Mouse (Mus musculus) stomach, embryonic 16.5 days (tissue): ENCODE results near the gene E2f4. TPM values are rescaled to one million over a fixed set of nuclear protein-coding genes. Genes with fewer than 3 reads are reported as not detected.

Experiments used
- ATAC-seq: fragments of 200-750 bp; cut with Nextera tagmentation; 2 replicates; pipeline ENCODE4 v1.8.0; 2017; ENCODE audit warnings: moderate number of reproducible peaks, moderate TSS enrichment; ENCODE audit not compliant: insufficient read depth, low FRiP score
- H3K27ac ChIP-seq: fragments of 300-500 bp; sonication (generic); 2 replicates; pipeline ENCODE4 v1.5.1; 2014; ENCODE audit warnings: low read length
- H3K27me3 ChIP-seq: fragments of 300-500 bp; sonication (generic); 2 replicates; pipeline ENCODE4 v1.6.1; 2014; ENCODE audit warnings: low read length, control low read depth, mixed read lengths; ENCODE audit not compliant: control insufficient read depth, insufficient read depth
- H3K36me3 ChIP-seq: fragments of 300-500 bp; sonication (generic); 2 replicates; pipeline ENCODE4 v1.6.1; 2014; ENCODE audit warnings: low read length; ENCODE audit not compliant: control insufficient read depth, insufficient read depth
- H3K4me1 ChIP-seq: fragments of 300-500 bp; sonication (generic); 2 replicates; pipeline ENCODE4 v1.6.1; 2014; ENCODE audit warnings: low read length, control low read depth, mixed read lengths; ENCODE audit not compliant: control insufficient read depth, insufficient read depth
- H3K4me2 ChIP-seq: fragments of 300-500 bp; sonication (generic); 2 replicates; pipeline ENCODE4 v1.6.1; 2014; ENCODE audit warnings: low read depth, low read length, mixed read lengths
- H3K4me3 ChIP-seq: fragments of 300-500 bp; sonication (generic); replicated peaks from 2 replicates; pipeline ENCODE4 v1.5.1; 2014; ENCODE audit warnings: mild to moderate bottlenecking, low read length
- H3K9ac ChIP-seq: fragments of 300-500 bp; sonication (generic); 2 replicates; pipeline ENCODE4 v1.6.1; 2014; ENCODE audit warnings: low read length
- H3K9me3 ChIP-seq: fragments of 300-500 bp; sonication (generic); replicated peaks from 2 replicates; pipeline ENCODE4 v1.6.1; 2016; ENCODE audit warnings: low read length, control low read depth; ENCODE audit not compliant: control insufficient read depth
- WGBS: fragments of 180-500 bp; shearing (Covaris S2); extraction: QIAGEN DNeasy Blood & Tissue Kit; methylation state at CpG from one replicate; pipeline ENCODE4 v1.1.7; 2014; 5-methylcytosine and 5-hydroxymethylcytosine counted together
- polyA plus RNA-seq: library from polyadenylated mRNA; unstranded; fragments of >200 nt; fragmentation: Nextera tagmentation; extraction: Ambion mirVana; gene quantifications from 2 replicates; pipeline ENCODE4 v1.2.1, GENCODE M21; 2015

Gene E2f4
- polyA plus RNA-seq, 1 experiment from 2014 or later = 72.0 TPM

DNA sequence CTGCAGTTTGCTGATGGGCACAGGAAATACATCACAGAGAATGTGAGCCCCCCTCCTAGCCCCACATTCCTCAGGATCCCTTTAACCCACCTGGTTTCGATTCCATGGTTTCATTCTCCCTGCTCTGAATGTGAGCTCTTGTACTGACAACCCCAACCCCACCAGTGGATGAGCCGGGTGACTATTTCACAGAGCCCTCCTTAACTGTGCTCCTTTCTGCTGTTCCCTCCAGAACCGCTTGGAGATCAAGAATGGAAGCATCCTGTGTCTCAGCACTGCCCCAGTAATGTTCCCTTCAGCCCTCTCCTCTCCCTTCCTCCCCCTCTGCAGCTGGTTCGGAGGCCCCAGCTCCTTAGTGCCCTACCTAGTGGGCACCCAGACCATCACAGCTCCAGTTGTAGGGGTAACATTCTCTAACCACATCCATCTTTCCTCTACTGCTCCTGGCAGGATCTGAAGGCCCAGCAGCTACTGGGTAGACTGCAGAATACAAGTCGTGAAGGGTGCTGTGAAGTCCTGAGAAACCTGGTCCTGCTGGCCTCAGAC lies 8.8 kb downstream of the E2f4 start:
- Histone ChIP-seq H3K9ac (peak overlapping the region; percentile 77), H3K4me3 (peak overlapping the region; percentile 54), H3K4me2 (peak overlapping the region; percentile 77), H3K36me3 (peaks cover 21% of the 10 kb centered on the region), H3K27me3 (no peaks in the 10 kb centered on the region), H3K27ac (peak overlapping the region; percentile 95), H3K9me3 (no peaks in the 10 kb centered on the region), H3K4me1 (peaks cover 24% of the 10 kb centered on the region)
- 35% methylated on average over 5 of the region's 5 CpGs for WGBS
- ATAC-seq = no peak

DNA sequence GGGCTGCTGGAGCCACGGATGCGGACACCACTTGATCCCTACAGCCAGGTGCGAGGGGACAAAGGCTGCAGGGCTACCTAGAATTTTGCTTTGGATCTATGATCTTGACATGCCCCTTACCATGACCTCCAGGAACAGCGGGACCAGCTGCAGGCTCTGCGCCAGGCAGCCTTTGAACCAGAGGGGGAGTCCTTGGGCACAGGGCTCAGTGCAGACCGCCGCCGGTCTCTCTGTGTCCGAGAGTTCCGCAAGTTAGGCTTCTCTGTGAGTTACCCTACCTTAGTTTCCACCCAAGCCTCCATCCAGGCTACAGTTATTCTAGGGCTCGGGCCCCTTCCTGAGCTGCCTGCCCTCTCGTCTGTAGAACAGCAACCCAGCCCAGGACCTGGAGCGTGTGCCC lies 10.2 kb downstream of the E2f4 start:
- Histone ChIP-seq H3K36me3 (peaks cover 14% of the 10 kb centered on the region; the same call in 1 of the 2 replicates), H3K27ac (no peak overlapping the region), H3K9me3 (no peaks in the 10 kb centered on the region), H3K4me3 (no peak overlapping the region), H3K9ac (no peak overlapping the region), H3K4me2 (no peak overlapping the region), H3K27me3 (no peaks in the 10 kb centered on the region), H3K4me1 (peaks cover 24% of the 10 kb centered on the region)
- ATAC-seq = no peak
- WGBS = 95% methylated on average over 13 of the region's 13 CpGs

DNA sequence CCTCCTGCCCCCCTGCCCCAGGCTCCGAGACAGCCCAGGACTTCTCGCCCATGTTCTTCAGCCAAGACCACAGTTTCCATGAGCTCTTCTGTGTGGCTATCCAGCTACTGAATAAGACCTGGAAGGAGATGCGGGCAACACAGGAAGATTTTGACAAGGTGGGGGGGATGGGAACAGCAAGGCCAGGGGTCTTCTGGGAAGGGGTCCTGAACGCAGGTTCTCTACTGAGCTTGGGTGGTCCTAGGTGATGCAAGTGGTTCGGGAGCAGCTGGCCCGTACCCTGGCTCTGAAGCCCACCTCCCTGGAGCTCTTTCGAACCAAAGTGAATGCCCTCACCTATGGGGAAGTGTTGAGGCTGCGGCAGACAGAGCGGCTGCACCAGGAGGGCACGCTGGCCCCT lies 11.0 kb downstream of the E2f4 start:
- ATAC-seq = no peak
- Histone ChIP-seq H3K4me3 (no peak overlapping the region), H3K9ac (no peak overlapping the region), H3K9me3 (no peaks in the 10 kb centered on the region), H3K4me2 (no peak overlapping the region), H3K27ac (no peak overlapping the region), H3K4me1 (peaks cover 24% of the 10 kb centered on the region), H3K36me3 (peaks cover 9% of the 10 kb centered on the region; the same call in 1 of the 2 replicates), H3K27me3 (no peaks in the 10 kb centered on the region)
- 91% methylated on average over 10 of the region's 10 CpGs for WGBS

DNA sequence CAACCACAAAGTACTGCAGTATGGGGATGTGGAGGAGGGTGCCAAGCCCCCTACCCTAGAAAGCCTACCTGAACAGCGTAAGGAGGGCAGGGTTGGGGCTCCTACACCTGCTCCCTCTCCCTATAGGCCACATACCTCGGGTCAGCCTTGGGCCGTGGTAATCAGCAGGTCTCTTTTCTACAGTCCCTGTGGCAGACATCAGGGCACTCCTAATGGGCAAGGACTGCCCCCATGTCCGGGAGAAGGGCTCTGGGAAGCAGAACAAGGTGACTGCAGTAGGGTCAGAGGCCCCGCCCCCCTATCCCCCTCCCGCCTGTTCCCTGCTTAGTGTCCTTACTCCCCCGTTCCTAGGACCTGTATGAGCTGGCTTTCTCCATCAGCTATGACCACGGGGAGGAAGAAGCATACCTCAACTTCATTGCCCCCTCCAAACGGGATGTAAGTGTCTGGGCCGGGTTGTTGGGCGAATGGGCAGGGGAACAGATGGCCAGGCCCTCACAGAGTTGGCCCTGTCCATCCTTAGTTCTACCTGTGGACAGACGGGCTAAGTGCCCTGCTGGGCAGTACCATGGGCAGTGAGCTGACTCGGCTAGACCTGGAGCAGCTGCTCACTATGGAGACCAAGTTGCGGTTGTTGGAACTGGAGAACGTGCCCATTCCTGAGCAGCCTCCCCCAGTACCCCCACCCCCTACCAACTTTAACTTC lies 11.8 kb downstream of the E2f4 start:
- H3K9me3 ChIP-seq = no peaks in the 10 kb centered on the region
- H3K9ac ChIP-seq = no peak overlapping the region
- H3K4me2 ChIP-seq = no peak overlapping the region
- no peak overlapping the region for H3K27ac ChIP-seq
- no peaks in the 10 kb centered on the region for H3K27me3 ChIP-seq
- no peak for ATAC-seq
- 80% methylated on average over 15 of the region's 15 CpGs for WGBS
- H3K4me1 ChIP-seq = peaks cover 21% of the 10 kb centered on the region
- no peak overlapping the region for H3K4me3 ChIP-seq
- H3K36me3 ChIP-seq = peaks cover 9% of the 10 kb centered on the region; the same call in 1 of the 2 replicates

DNA sequence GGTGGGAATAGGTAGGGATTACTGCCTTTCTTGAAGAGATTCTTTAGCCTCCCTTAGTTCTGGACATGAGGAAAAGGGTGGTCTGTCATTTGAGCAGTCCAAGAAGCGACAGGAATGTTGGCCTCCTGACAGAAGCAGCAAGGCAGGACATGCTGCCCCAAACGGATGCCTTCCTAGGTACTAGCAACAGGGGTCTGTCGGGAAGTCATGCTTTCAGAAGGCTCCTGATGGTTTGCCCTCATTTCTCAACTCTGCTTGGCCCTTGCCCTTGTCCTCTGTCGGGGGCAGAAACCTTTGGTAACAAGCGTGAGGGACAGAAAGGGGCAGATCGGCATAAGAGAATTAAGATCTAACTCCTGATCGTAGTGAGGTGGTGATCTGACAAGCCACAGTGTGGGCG lies 12.7 kb downstream of the E2f4 start:
- H3K36me3 ChIP-seq = peaks cover 9% of the 10 kb centered on the region; the same call in 1 of the 2 replicates
- no peak for ATAC-seq
- no peak overlapping the region for H3K4me2 ChIP-seq
- H3K4me1 ChIP-seq = peaks cover 13% of the 10 kb centered on the region
- no peaks in the 10 kb centered on the region for H3K9me3 ChIP-seq
- H3K4me3 ChIP-seq = no peak overlapping the region
- no peak overlapping the region for H3K27ac ChIP-seq
- H3K27me3 ChIP-seq = no peaks in the 10 kb centered on the region
- no peak overlapping the region for H3K9ac ChIP-seq
- WGBS = 78% methylated on average over 8 of the region's 8 CpGs

DNA sequence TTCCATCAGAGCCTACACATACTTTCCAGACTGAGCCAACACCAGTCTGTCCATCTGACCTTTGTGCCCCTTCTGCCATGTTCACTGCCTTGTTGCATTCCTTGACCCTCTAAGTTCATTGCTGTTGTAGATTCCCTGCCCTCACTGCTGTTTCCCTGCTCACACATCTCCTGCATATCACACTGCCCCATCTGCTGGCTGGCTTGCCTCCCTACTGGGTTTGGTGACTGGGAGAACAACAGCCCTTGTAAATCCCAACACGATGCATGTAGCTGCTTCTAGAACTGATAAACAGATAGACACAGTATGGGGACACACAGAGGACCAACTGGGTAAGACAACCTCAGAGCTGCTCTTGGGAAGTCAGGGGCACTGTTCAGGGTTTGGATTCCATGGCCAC lies 14.3 kb downstream of the E2f4 start:
- H3K36me3 ChIP-seq = peaks cover 9% of the 10 kb centered on the region; the same call in 1 of the 2 replicates

DNA sequence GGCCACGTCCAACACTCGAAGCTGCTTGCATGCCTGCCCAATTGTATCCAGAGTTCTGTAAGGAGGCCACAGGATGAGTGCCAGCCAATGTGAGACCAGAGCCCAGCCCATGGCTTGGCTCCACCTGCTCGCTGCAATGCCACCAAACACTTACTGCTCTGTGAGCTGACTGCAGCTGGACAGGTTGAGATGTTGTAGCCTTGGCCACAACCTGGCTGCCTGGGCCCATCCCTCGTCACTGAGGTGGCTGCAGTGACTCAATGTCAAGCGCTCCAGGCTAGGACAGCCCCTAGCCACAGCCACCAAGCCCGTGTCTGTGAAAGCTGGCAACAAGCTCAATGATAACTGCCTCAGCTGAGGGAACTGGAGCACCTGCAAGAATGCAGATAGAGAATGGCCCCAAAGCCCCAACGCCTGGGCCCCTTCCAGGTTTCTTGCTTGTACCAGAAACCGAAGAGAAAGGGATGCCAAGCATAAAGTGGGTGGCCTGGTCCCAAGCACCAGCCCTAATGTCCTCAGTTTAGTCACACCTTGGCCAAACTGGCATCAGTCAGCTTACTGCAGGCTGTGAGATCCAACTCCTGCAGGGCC lies 15.5 kb downstream of the E2f4 start:
- Histone ChIP-seq H3K4me3 (no peak overlapping the region), H3K36me3 (peaks cover 6% of the 10 kb centered on the region; the same call in 1 of the 2 replicates)
- no peak; the same call in 1 of the 2 replicates for ATAC-seq

More for the DNA sequence above, 14.3 kb downstream of the E2f4 start:
- H3K4me2 ChIP-seq = no peak overlapping the region
- H3K9ac ChIP-seq = no peak overlapping the region
- no peak for ATAC-seq
- no peaks in the 10 kb centered on the region for H3K27me3 ChIP-seq
- H3K4me1 ChIP-seq = no peaks in the 10 kb centered on the region
- H3K27ac ChIP-seq = no peak overlapping the region
- WGBS = 73% methylated on average over 1 of the region's 1 CpGs
- H3K4me3 ChIP-seq = no peak overlapping the region
- H3K9me3 ChIP-seq = no peaks in the 10 kb centered on the region

DNA sequence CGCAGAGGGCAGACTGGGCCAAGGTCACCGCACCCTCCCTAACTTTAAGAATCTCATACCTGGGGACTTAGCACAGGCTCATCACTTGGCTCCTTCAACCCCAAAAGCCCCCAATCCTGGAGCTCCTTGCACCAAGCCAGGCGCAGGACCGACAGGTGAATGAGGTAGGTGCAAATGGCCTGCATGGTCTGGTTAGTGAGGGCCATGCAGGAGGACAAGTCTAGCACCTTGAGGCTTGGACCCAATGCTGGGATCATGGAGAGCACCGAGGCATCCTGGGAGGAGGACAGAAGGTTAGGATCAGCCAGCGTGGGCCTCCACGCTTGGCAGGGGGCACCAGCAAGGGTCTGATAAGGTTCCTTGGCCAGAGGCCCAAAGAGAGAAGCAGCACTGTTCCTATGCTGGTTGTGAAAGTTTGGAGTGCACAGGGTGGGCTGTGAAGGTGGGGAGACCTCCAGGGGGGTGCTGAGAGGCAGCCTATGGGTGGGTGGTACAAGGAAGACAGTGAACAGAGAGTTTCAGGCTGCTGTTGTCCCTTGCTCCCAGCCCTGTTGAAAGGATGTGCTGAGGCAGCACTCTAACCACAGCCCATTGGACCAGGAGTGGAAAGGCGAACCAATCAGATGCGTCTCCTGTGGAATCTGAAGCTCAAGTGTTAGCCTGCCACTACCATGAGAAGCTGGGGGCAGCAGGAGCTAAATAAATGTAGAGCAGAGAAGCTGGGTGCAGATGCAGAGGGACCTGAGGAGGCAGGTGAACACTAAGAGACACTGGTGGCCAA lies 16.3 kb downstream of the E2f4 start:
- no peak for ATAC-seq
- Histone ChIP-seq H3K36me3 (peaks cover 5% of the 10 kb centered on the region; the same call in 1 of the 2 replicates), H3K9me3 (no peaks in the 10 kb centered on the region)

More for the DNA sequence above, 15.5 kb downstream of the E2f4 start:
- Histone ChIP-seq H3K4me1 (no peaks in the 10 kb centered on the region), H3K9ac (no peak overlapping the region), H3K27ac (no peak overlapping the region), H3K27me3 (no peaks in the 10 kb centered on the region), H3K4me2 (no peak overlapping the region), H3K9me3 (no peaks in the 10 kb centered on the region)
- 84% methylated on average over 8 of the region's 8 CpGs for WGBS

More for the DNA sequence above, 16.3 kb downstream of the E2f4 start:
- Histone ChIP-seq H3K9ac (no peak overlapping the region), H3K4me3 (no peak overlapping the region), H3K27me3 (no peaks in the 10 kb centered on the region), H3K4me1 (no peaks in the 10 kb centered on the region), H3K4me2 (no peak overlapping the region), H3K27ac (no peak overlapping the region)
- 76% methylated on average over 9 of the region's 9 CpGs for WGBS
